Mouse (Mus musculus) T-helper 17 cell (primary cell): ENCODE results near the gene Dnmt3a.

Experiments used
- in situ Hi-C, 2 experiments: fragments of 300-600 bp; cut with MboI, MseI; formaldehyde crosslinking; loops; 1 replicate in 1 of 2; 2 replicates in 1 of 2; pipeline ENCODE4 v1.15.1; 2025; ENCODE audit warnings: high pct_unique_total_duplicates in 2 of 2

Gene Dnmt3a

GRCm38 (mm10) chr12:3784729-3785128 is 21.1 kb upstream of the Dnmt3a start:
- in situ Hi-C loops, result no loop called here

GRCm38 (mm10) chr12:3787041-3787440 is 18.8 kb upstream of the Dnmt3a start:
- in situ Hi-C loops, result no loop called here

- in situ Hi-C loops, result no loop called here
Measured at GRCm38 (mm10) chr12:3787541-3787940, 18.3 kb upstream of the Dnmt3a start.

GRCm38 (mm10) chr12:3788421-3789051 is 17.3 kb upstream of the Dnmt3a start:
- in situ Hi-C loops, result no loop called here

- in situ Hi-C loops, result no loop called here
Measured at GRCm38 (mm10) chr12:3789626-3790185, 16.1 kb upstream of the Dnmt3a start.

GRCm38 (mm10) chr12:3791257-3791656 is 14.6 kb upstream of the Dnmt3a start:
- in situ Hi-C loops, result no loop called here

- in situ Hi-C loops, result no loop called here
Measured at GRCm38 (mm10) chr12:3791732-3792131, 14.1 kb upstream of the Dnmt3a start.

- in situ Hi-C loops, result no loop called here
Measured at GRCm38 (mm10) chr12:3792248-3792647, 13.6 kb upstream of the Dnmt3a start.

GRCm38 (mm10) chr12:3795569-3795968 is 10.2 kb upstream of the Dnmt3a start:
- in situ Hi-C loops, result no loop called here

GRCm38 (mm10) chr12:3799551-3799950 is 6.3 kb upstream of the Dnmt3a start:
- in situ Hi-C loops, result no loop called here

GRCm38 (mm10) chr12:3806271-3806684 is 471 bp downstream of the Dnmt3a start:
- in situ Hi-C loops, result loop anchor here in 1 of 2 experiments (5.0 kb wide), 1 partner anchor 79 kb away; no protein-coding TSS in a partner anchor

- in situ Hi-C loops, result loop anchor here in 1 of 2 experiments (5.0 kb wide), 1 partner anchor 80 kb away; no protein-coding TSS in a partner anchor
Measured at GRCm38 (mm10) chr12:3806703-3807547, 1.1 kb downstream of the Dnmt3a start.

- in situ Hi-C loops, result loop anchor here in 1 of 2 experiments (5.0 kb wide), 1 partner anchor 80 kb away; no protein-coding TSS in a partner anchor
Measured at GRCm38 (mm10) chr12:3807548-3808395, 2.0 kb downstream of the Dnmt3a start.

GRCm38 (mm10) chr12:3808396-3808981 is 2.7 kb downstream of the Dnmt3a start:
- in situ Hi-C loops, result loop anchor here in 1 of 2 experiments (5.0 kb wide), 1 partner anchor 81 kb away; no protein-coding TSS in a partner anchor

- in situ Hi-C loops, result loop anchor here in 1 of 2 experiments (5.0 kb wide), 1 partner anchor 82 kb away; no protein-coding TSS in a partner anchor
Measured at GRCm38 (mm10) chr12:3809520-3810180, 3.8 kb downstream of the Dnmt3a start.

GRCm38 (mm10) chr12:3810455-3810854 is 4.6 kb downstream of the Dnmt3a start:
- in situ Hi-C loops, result no loop called here

GRCm38 (mm10) chr12:3811596-3811995 is 5.8 kb downstream of the Dnmt3a start:
- in situ Hi-C loops, result no loop called here

- in situ Hi-C loops, result no loop called here
Measured at GRCm38 (mm10) chr12:3812251-3812650, 6.4 kb downstream of the Dnmt3a start.

- in situ Hi-C loops, result no loop called here
Measured at GRCm38 (mm10) chr12:3813138-3813537, 7.3 kb downstream of the Dnmt3a start.

GRCm38 (mm10) chr12:3815386-3815785 is 9.6 kb downstream of the Dnmt3a start:
- in situ Hi-C loops, result no loop called here
